17 mouse cellular contexts compared by ENCODE assay signal in genomic region chr7:40671068-40671467, GRCm38 (mm10).
DNase-seq lines count a peak whose midpoint lies in the region; ATAC-seq and TF ChIP-seq lines count a peak whose summit lies in the region.
"Had no signal": no experiment of that assay in that cellular context is flagged by ENCODE, and none has a peak within 500 bp of the region (broad histone marks: within the 10 kb centered on the region; RNA-seq: fewer than 3 reads in every experiment).

No protein-coding gene starts in this region.

- TF ChIP-seq CTCF in heart, adult 2 months (IDR thresholded peaks at IDR 0.05) = peak; percentile 24
- TF ChIP-seq CTCF in left cerebral cortex, adult 2 months (IDR thresholded peaks at IDR 0.05) = peak; percentile 26
- TF ChIP-seq CTCF in CH12.LX (conservative IDR thresholded peaks at IDR 0.05 in 1 of 2, IDR thresholded peaks at IDR 0.05 in 1 of 2; ENCODE audit: low read depth in 2 of 2, low read length in 2 of 2) = peak in 1 of 2 experiments; percentile 26; a peak in 1 of 4 replicates
- peak; percentile 17 for TF ChIP-seq CTCF in Patski (IDR thresholded peaks at IDR 0.05)

- no peaks in the 10 kb centered on the region for H3K27me3 ChIP-seq in heart, adult 2 months (ENCODE audit: control insufficient read depth, insufficient read depth, low read length)
- H3K27me3 ChIP-seq in CH12.LX (replicated peaks) (no peaks in the 10 kb centered on the region), Patski (no peaks in the 10 kb centered on the region)
- H3K27me3 ChIP-seq: forebrain, embryonic 15.5 days; kidney, embryonic 15.5 days; liver, embryonic 12.5 days; neural tube, embryonic 15.5 days had no signal

- DNase-seq in heart, adult 2 months = no peak
- no peak for DNase-seq in heart, adult 11 months
- no peak for DNase-seq in left cerebral cortex, adult 2 months (ENCODE audit: extremely low spot score in 1 of 2, low spot score in 2 of 2)
- no peak for DNase-seq in left cerebral cortex, adult 8-10 months (ENCODE audit: low spot score in 2 of 2)
- peak; percentile 32 for DNase-seq in CH12.LX (ENCODE audit: extremely low read depth)
- DNase-seq in Patski (ENCODE audit: low read depth, low spot score) = no peak
- DNase-seq in ovary, postnatal 10 days (ENCODE audit: low spot score) = no peak
- no peak for DNase-seq in cerebellum, postnatal 25 days
- DNase-seq: cerebellum, adult 18-20 months; heart, postnatal 10 days; thymus, adult 18-20 months had no signal

- in situ Hi-C loops in CH12.LX (cut with MboI; ENCODE audit: low pct_ligation_motif_present, low pct_unique_long_range_greater_than_20kb, low sequenced_read_pairs) (no loop called here), Patski (cut with MboI; ENCODE audit: low pct_unique_long_range_greater_than_20kb) (loop anchor here (25.0 kb wide), 1 partner anchor 359 kb away; no protein-coding TSS in a partner anchor)

- H3K36me3 ChIP-seq in heart, adult 2 months (ENCODE audit: control insufficient read depth, insufficient read depth, low read length) = no peaks in the 10 kb centered on the region
- H3K36me3 ChIP-seq in CH12.LX (replicated peaks in 1 of 2; ENCODE audit: control insufficient read depth in 1 of 2, insufficient read depth in 1 of 2, low read length in 1 of 2) = no peaks in the 10 kb centered on the region
- H3K36me3 ChIP-seq: forebrain, embryonic 15.5 days; kidney, embryonic 15.5 days; limb, embryonic 10.5 days; liver, embryonic 12.5 days; neural tube, embryonic 15.5 days had no signal

- no peak overlapping the region for H3K27ac ChIP-seq in heart, adult 2 months
- no peak overlapping the region for H3K27ac ChIP-seq in left cerebral cortex, adult 2 months
- no peak overlapping the region for H3K27ac ChIP-seq in CH12.LX (ENCODE audit: insufficient read depth, low read depth)
- H3K27ac ChIP-seq: forebrain, embryonic 15.5 days; limb, embryonic 10.5 days; liver, embryonic 12.5 days; neural tube, embryonic 15.5 days had no signal

- no peak for TF ChIP-seq POLR2A in heart, adult 2 months (IDR thresholded peaks at IDR 0.05; ENCODE audit: insufficient read depth, low read depth, low read length)
- no peak for TF ChIP-seq POLR2A in CH12.LX (IDR thresholded peaks at IDR 0.05; ENCODE audit: low read depth, low read length)

- peak; percentile 24 for TF ChIP-seq RAD21 in CH12.LX (IDR thresholded peaks at IDR 0.05; ENCODE audit: low read depth, low read length)

- no peak for TF ChIP-seq EP300 in heart, adult 2 months (IDR thresholded peaks at IDR 0.05; ENCODE audit: insufficient read depth, low read depth, low read length)
- TF ChIP-seq EP300 in CH12.LX (IDR thresholded peaks at IDR 0.05; ENCODE audit: low read length) = no peak

- dilution Hi-C loops in CH12.LX (cut with MboI; ENCODE audit: extremely low pct_ligation_motif_present, extremely low pct_unique_long_range_greater_than_20kb, low sequenced_read_pairs) = no loop called here

- no peaks in the 10 kb centered on the region for H3K4me1 ChIP-seq in heart, adult 2 months (ENCODE audit: control insufficient read depth, insufficient read depth, low read length)
- peaks cover 0 to 3% of the 10 kb centered on the region in 2 experiments; a peak in 1 of 4 replicates for H3K4me1 ChIP-seq in CH12.LX (ENCODE audit: control insufficient read depth in 1 of 2, insufficient read depth in 2 of 2)
- H3K4me1 ChIP-seq: forebrain, embryonic 15.5 days; limb, embryonic 10.5 days; liver, embryonic 12.5 days; neural tube, embryonic 15.5 days had no signal

- no peak overlapping the region for H3K4me2 ChIP-seq in CH12.LX (ENCODE audit: insufficient read depth, low read depth, poor library complexity, severe bottlenecking)
- H3K4me2 ChIP-seq: forebrain, embryonic 15.5 days; kidney, embryonic 15.5 days; liver, embryonic 12.5 days; neural tube, embryonic 15.5 days had no signal

- 91% methylated on average over 4 of the region's 4 CpGs for WGBS in heart, adult 2 months

- H3K9ac ChIP-seq in heart, adult 2 months (ENCODE audit: low read depth, low read length) = no peak overlapping the region
- no peak overlapping the region for H3K9ac ChIP-seq in CH12.LX (ENCODE audit: insufficient read depth, low read depth)
- H3K9ac ChIP-seq: forebrain, embryonic 15.5 days; kidney, embryonic 15.5 days; liver, embryonic 12.5 days; neural tube, embryonic 15.5 days had no signal

- CTCF ChIA-PET in Patski (lab: Charles Lee) = no interaction called here

- no peaks in the 10 kb centered on the region for H3K9me3 ChIP-seq in CH12.LX (replicated peaks; ENCODE audit: low read length)
- H3K9me3 ChIP-seq: forebrain, embryonic 15.5 days; kidney, embryonic 15.5 days; limb, embryonic 10.5 days; liver, embryonic 12.5 days; neural tube, embryonic 15.5 days had no signal

- POLR2A ChIA-PET in Patski (lab: Charles Lee) = no interaction called here

- no peak for ATAC-seq in Patski
- ATAC-seq: forebrain, embryonic 15.5 days; hindbrain, embryonic 16.5 days; liver, embryonic 12.5 days had no signal

- no peaks in the 10 kb centered on the region for H3K79me2 ChIP-seq in heart, adult 2 months (replicated peaks; ENCODE audit: control insufficient read depth, insufficient read depth, low read length)
- H3K79me2 ChIP-seq in CH12.LX (replicated peaks; ENCODE audit: control insufficient read depth, extremely low read depth, insufficient read depth, poor library complexity, severe bottlenecking) = no peaks in the 10 kb centered on the region

- intact Hi-C loops in heart, adult 2 months (cut with DNase I) = no loop called here
- intact Hi-C loops in left cerebral cortex, adult 2 months (cut with DNase I) = no loop called here

- no peak overlapping the region for H3K4me3 ChIP-seq in heart, adult 2 months
- H3K4me3 ChIP-seq in left cerebral cortex, adult 2 months = no peak overlapping the region
- H3K4me3 ChIP-seq in CH12.LX (replicated peaks in 1 of 3; ENCODE audit: low read depth in 2 of 3, low read length in 2 of 3, poor library complexity in 1 of 3) = no peak overlapping the region
- H3K4me3 ChIP-seq: forebrain, embryonic 15.5 days; kidney, embryonic 15.5 days; limb, embryonic 10.5 days; liver, embryonic 12.5 days; neural tube, embryonic 15.5 days had no signal

TF ChIP-seq in CH12.LX, 34 proteins besides CTCF, POLR2A, EP300 and RAD21:
- TF ChIP-seq TBP (conservative IDR thresholded peaks at IDR 0.05; ENCODE audit: low read depth, low read length) (no peak), SMC3 (IDR thresholded peaks at IDR 0.05; ENCODE audit: low read depth, low read length) (peak; percentile 16; the same call in 1 of the 2 replicates)
